Mouse (Mus musculus) c-Kit-negative CD71-positive TER-119-positive erythroid progenitor cells, embryonic 14.5 days (primary cell): ENCODE data around the gene Olfr111.
"Not testable (repeated sequence)": the region's sequence is repeated elsewhere in the genome, so short reads cannot be mapped to it uniquely, and the experiment has no call there.

Experiments used
- DNase-seq: peaks from one replicate; pipeline ENCODE4 v3.0.0-alpha.2; 2013; ENCODE audit warnings: low read depth, low spot score

The Olfr111 gene

GRCm38 (mm10) chr17:37507730-37508129 is at the start of gene Olfr111:
Gene Olfr111 (plus strand): TSS chr17:37508030.
- DNase-seq, result no peak

DNA sequence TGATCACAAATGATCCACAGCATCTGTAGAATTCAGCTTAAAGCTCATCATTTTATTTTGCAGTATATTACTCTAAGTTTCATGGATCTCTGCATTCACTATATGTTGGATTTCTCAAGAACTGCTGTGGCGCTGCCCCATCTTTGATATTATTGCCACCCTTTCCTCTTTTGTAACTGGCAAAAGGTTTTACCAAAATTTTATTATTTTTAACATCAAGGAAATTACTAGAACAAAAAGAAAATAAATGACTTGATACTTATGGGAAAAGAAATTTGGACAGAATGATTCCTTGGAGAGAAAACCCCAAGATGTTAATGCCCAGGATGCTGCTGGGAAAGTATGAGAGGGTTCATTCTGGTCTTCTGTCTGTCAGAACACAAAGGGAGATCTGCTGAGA is 49.2 kb upstream of the Olfr111 start, which contains the start of gene Olfr109:
TSS of gene Olfr109 (plus strand) at position 301 of the 400 bp plus-strand sequence.
- DNase-seq, result no peak

DNA sequence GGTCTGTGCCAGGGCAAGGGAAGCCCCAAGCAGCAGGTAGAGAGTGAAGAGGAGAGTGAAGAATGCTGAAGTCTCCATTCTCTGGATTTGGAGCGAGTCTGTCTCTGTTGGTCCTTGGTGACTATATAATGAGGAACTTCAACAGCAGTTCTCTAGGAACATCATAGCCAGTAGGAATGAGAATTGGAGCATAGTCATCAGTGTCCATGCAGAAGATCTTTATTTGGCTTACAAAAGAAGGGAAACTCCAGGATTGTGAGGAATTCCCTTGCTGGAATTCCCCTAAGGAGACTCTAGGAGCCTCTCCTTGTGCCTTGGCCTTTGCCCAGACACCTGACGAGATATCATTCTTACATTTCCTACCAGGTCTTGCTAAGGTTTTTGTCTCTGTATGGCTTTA is 24.4 kb upstream of the Olfr111 start, which contains the start of gene H2-M2:
TSS of gene H2-M2 (minus strand) at position 101 of the 400 bp plus-strand sequence.
- DNase-seq, result no peak

DNA sequence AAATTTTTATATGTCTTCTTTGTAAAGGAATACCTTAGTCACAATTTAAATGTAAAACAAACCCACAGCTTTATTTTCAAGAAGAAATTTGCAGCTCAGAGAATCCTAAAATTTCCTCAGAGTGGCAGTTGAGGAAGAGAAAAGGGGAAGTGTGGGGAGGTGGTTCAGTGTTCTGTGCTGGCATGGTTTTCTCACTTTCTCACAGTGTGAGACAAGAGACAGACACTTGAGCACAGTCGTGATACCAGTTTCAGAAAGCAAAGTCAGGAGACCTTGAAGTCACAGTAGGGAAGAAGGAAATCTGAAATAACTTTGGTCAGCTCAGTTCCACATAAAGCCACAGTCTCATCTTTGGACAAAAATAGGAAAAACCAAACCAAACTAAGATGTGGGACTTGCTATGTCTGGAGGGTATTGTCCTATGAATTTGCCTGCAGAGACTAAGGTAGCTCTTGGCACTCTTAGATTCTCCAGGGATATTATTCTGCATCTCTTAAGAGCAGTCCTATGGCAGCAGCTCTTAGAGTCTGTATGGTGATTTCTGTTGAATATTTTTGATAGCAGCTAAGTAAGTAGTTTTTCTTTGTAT is 15.8 kb upstream of the Olfr111 start, which contains the start of gene Olfr110:
TSS of gene Olfr110 (plus strand) at position 539 of the 589 bp plus-strand sequence.
- no peak for DNase-seq

GRCm38 (mm10) chr17:37524612-37525011 is 16.8 kb downstream of the Olfr111 start:
- not testable (repeated sequence) for DNase-seq

- not testable (repeated sequence) for DNase-seq
Observed at GRCm38 (mm10) chr17:37525427-37525826, 17.6 kb downstream of the Olfr111 start.

GRCm38 (mm10) chr17:37535173-37535572 is 27.3 kb downstream of the Olfr111 start:
- no peak for DNase-seq

- DNase-seq, result not testable (repeated sequence)
Observed at GRCm38 (mm10) chr17:37538416-37538815, 30.6 kb downstream of the Olfr111 start.

- DNase-seq, result no peak
Observed at GRCm38 (mm10) chr17:37541454-37542119, 33.8 kb downstream of the Olfr111 start.

GRCm38 (mm10) chr17:37543800-37544435 is 36.1 kb downstream of the Olfr111 start:
- no peak for DNase-seq

DNA sequence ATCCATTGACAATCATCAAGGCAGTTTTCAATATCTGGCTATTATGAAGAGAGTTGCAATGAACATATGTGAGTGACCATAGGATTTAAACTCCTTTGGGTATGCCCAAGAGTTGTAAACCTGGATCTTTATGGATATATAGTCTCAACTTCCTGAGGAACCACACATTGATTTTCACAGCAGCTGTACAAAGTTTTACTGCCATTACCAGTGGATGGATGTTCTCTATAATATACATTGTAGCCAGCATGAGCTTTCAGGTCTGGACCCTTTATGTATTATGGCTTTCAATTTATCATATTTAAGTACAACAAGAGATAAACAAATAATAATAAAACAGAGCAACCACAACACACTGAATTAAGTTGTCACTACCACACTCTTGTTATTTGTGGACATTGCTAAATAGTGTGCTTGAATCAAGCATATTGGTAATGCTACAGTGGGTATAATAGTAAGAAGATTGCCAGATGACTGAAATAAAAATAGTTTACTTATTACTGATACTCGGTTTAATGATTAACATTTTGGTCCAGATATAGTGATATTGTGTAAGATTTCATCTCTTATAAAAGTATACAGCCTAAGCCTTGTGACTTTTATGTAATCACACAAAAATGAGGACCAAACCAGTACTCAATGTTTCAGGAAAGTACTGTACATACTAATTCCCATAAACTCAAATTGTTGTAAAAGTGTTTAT is 51.2 kb downstream of the Olfr111 start:
- no peak for DNase-seq

- DNase-seq, result no peak
Observed at GRCm38 (mm10) chr17:37569351-37569750, 61.5 kb downstream of the Olfr111 start, which contains the start of gene Olfr112. Gene Olfr112 (minus strand): TSS chr17:37569451.

DNA sequence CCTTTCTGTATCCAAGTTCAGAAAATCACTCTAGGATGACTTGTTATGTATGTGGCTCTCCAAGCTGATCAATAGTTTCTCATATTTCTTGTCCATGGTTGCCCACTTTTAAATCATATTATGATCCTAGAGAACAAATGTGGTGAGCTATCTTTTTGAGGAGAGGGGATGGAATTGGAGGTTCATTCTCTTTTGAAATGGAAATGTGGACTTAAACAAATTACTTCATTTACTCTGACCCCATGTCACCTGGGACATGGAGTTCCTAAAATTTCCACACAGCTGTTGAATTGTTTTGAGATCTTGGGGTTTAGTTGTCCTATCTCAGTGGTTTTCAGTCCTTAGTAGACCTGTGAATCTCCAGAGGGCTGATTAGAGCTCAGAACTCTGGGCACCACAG is 69.7 kb downstream of the Olfr111 start, which contains the start of gene Olfr113:
TSS of gene Olfr113 (minus strand) at position 101 of the 400 bp plus-strand sequence.
- no peak for DNase-seq
